9 mouse cellular contexts compared by ENCODE assay signal in genomic region chr9:118920798-118921515, GRCm38 (mm10). TPM values are rescaled to one million over a fixed set of nuclear protein-coding genes. Genes with fewer than 3 reads are reported as not detected.
A peak's percentile ranks its signal among the peaks of the same experiment; 100 is the strongest.
DNase-seq lines count a peak whose midpoint lies in the region; ATAC-seq and TF ChIP-seq lines count a peak whose summit lies in the region.
"Had no signal": no experiment of that assay in that cellular context is flagged by ENCODE, and none has a peak within 500 bp of the region (broad histone marks: within the 10 kb centered on the region; RNA-seq: fewer than 3 reads in every experiment).

No protein-coding gene starts in this region.

- no peak overlapping the region for H3K4me3 ChIP-seq in hindbrain, embryonic 11.5 days (ENCODE audit: low read depth, low read length)
- H3K4me3 ChIP-seq in hindbrain, embryonic 12.5 days = no peak overlapping the region
- no peak overlapping the region for H3K4me3 ChIP-seq in limb, embryonic 12.5 days (replicated peaks)
- H3K4me3 ChIP-seq in olfactory bulb, adult 2 months (ENCODE audit: insufficient read depth, low read depth, low read length) = no peak overlapping the region
- no peak overlapping the region for H3K4me3 ChIP-seq in thymus, adult 2 months (ENCODE audit: control insufficient read depth, insufficient read depth, low read length)
- H3K4me3 ChIP-seq: neural tube, embryonic 12.5 days had no signal

- peaks cover 2% of the 10 kb centered on the region; the same call in 1 of the 2 replicates for H3K27me3 ChIP-seq in hindbrain, embryonic 11.5 days (ENCODE audit: control insufficient read depth, insufficient read depth, low read length)
- peaks cover 10% of the 10 kb centered on the region for H3K27me3 ChIP-seq in hindbrain, embryonic 12.5 days
- no peaks in the 10 kb centered on the region for H3K27me3 ChIP-seq in limb, embryonic 12.5 days
- H3K27me3 ChIP-seq in thymus, adult 2 months (ENCODE audit: control insufficient read depth, insufficient read depth, low read length) = no peaks in the 10 kb centered on the region

- no peaks in the 10 kb centered on the region for H3K9me3 ChIP-seq in hindbrain, embryonic 11.5 days (ENCODE audit: control insufficient read depth, low read length)
- no peaks in the 10 kb centered on the region for H3K9me3 ChIP-seq in hindbrain, embryonic 12.5 days (replicated peaks)
- no peaks in the 10 kb centered on the region for H3K9me3 ChIP-seq in limb, embryonic 12.5 days
- H3K9me3 ChIP-seq: neural tube, embryonic 12.5 days had no signal

- H3K9ac ChIP-seq in hindbrain, embryonic 11.5 days (ENCODE audit: low read depth, low read length) = no peak overlapping the region
- H3K9ac ChIP-seq in hindbrain, embryonic 12.5 days = no peak overlapping the region
- no peak overlapping the region for H3K9ac ChIP-seq in limb, embryonic 12.5 days (replicated peaks)

- TF ChIP-seq CTCF in olfactory bulb, adult 2 months (IDR thresholded peaks at IDR 0.05; ENCODE audit: insufficient read depth, low read depth, low read length) = peak; percentile 89
- peak; percentile 95 for TF ChIP-seq CTCF in thymus, adult 2 months (IDR thresholded peaks at IDR 0.05; ENCODE audit: borderline replicate concordance, control insufficient read depth, extremely low read depth, insufficient read depth, low read length, poor library complexity)

- no peaks in the 10 kb centered on the region for H3K36me3 ChIP-seq in hindbrain, embryonic 11.5 days (ENCODE audit: control insufficient read depth, insufficient read depth, low read length)
- no peaks in the 10 kb centered on the region for H3K36me3 ChIP-seq in hindbrain, embryonic 12.5 days
- no peaks in the 10 kb centered on the region for H3K36me3 ChIP-seq in limb, embryonic 12.5 days
- H3K36me3 ChIP-seq in thymus, adult 2 months (ENCODE audit: control insufficient read depth, insufficient read depth, low read length) = no peaks in the 10 kb centered on the region
- H3K36me3 ChIP-seq: neural tube, embryonic 12.5 days had no signal

- H3K4me1 ChIP-seq in hindbrain, embryonic 11.5 days (replicated peaks; ENCODE audit: control insufficient read depth, insufficient read depth, low read length) = peaks cover 4% of the 10 kb centered on the region; the same call in 1 of the 2 replicates
- peaks cover 20% of the 10 kb centered on the region for H3K4me1 ChIP-seq in hindbrain, embryonic 12.5 days
- peaks cover 19% of the 10 kb centered on the region for H3K4me1 ChIP-seq in limb, embryonic 12.5 days (replicated peaks)
- H3K4me1 ChIP-seq in olfactory bulb, adult 2 months (ENCODE audit: control insufficient read depth, insufficient read depth, low read length) = peaks cover 21% of the 10 kb centered on the region
- H3K4me1 ChIP-seq in thymus, adult 2 months (replicated peaks; ENCODE audit: control insufficient read depth, insufficient read depth, low read length) = peaks cover 13% of the 10 kb centered on the region

- peak; percentile 25; the same call in 1 of the 2 replicates for ATAC-seq in hindbrain, embryonic 11.5 days (ENCODE audit: low FRiP score)
- no peak for ATAC-seq in hindbrain, embryonic 12.5 days (ENCODE audit: low FRiP score)
- peak; percentile 24; the same call in 1 of the 2 replicates for ATAC-seq in limb, embryonic 12.5 days (ENCODE audit: insufficient number of reproducible peaks, insufficient read depth, low FRiP score, low TSS enrichment, low read depth)

- no peak overlapping the region for H3K4me2 ChIP-seq in hindbrain, embryonic 11.5 days (replicated peaks; ENCODE audit: low read depth, low read length)
- H3K4me2 ChIP-seq in hindbrain, embryonic 12.5 days (replicated peaks) = no peak overlapping the region
- no peak overlapping the region for H3K4me2 ChIP-seq in limb, embryonic 12.5 days
- H3K4me2 ChIP-seq: neural tube, embryonic 12.5 days had no signal

- no peak overlapping the region for H3K27ac ChIP-seq in hindbrain, embryonic 11.5 days (ENCODE audit: low read depth, low read length)
- no peak overlapping the region for H3K27ac ChIP-seq in hindbrain, embryonic 12.5 days
- H3K27ac ChIP-seq in limb, embryonic 12.5 days = no peak overlapping the region
- no peak overlapping the region for H3K27ac ChIP-seq in olfactory bulb, adult 2 months (ENCODE audit: insufficient read depth, low read depth, low read length)
- no peak overlapping the region for H3K27ac ChIP-seq in thymus, adult 2 months (ENCODE audit: control insufficient read depth, insufficient read depth, low read length)
- H3K27ac ChIP-seq: neural tube, embryonic 12.5 days had no signal

- no peak for TF ChIP-seq POLR2A in olfactory bulb, adult 2 months (IDR thresholded peaks at IDR 0.05; ENCODE audit: insufficient read depth, low read depth, low read length)
- TF ChIP-seq POLR2A in thymus, adult 2 months (IDR thresholded peaks at IDR 0.05; ENCODE audit: control insufficient read depth, extremely low read depth, insufficient read depth, low read length, poor library complexity) = no peak

- DNase-seq in hindbrain, embryonic 11.5 days (ENCODE audit: low spot score) = peak; percentile 89
- peak; percentile 43 to 70 for DNase-seq in cerebellum, adult 18-20 months
- peak; percentile 75 to 78 for DNase-seq in frontal cortex, postnatal 25 days (ENCODE audit: low spot score in 2 of 2)
- peak; percentile 88 for DNase-seq in kidney, adult 9 months
- DNase-seq in thymus, adult 2 months = peak; percentile 77

- WGBS in hindbrain, embryonic 11.5 days = 50% methylated on average over 12 of the region's 12 CpGs
- 55% methylated on average over 12 of the region's 12 CpGs for WGBS in hindbrain, embryonic 12.5 days
- WGBS in limb, embryonic 12.5 days = 55% methylated on average over 12 of the region's 12 CpGs
- 35% methylated on average over 12 of the region's 12 CpGs for WGBS in olfactory bulb, adult 2 months
- 64% methylated on average over 12 of the region's 12 CpGs for WGBS in thymus, adult 2 months

RNA-seq across cellular contexts. Expression of gene Ctdspl, which starts 5.3 kb away (rescaled TPM):
- 8.1 TPM in 2 replicates for polyA plus RNA-seq in hindbrain, embryonic 11.5 days (2014; fragmentation: Nextera tagmentation; extraction: Ambion mirVana)
- polyA plus RNA-seq in hindbrain, embryonic 12.5 days (2016; fragmentation: Nextera tagmentation; extraction: Ambion mirVana) = 8.1 and 11.7 TPM in 2 replicates
- 19.2 and 19.9 TPM in 2 replicates for polyA plus RNA-seq in limb, embryonic 12.5 days (2016; fragmentation: Nextera tagmentation; extraction: Ambion mirVana)
- polyA plus RNA-seq in olfactory bulb, adult 2 months (2012; ENCODE audit: insufficient read depth, insufficient read length, low replicate concordance, missing spikeins) = not detected in 2 replicates
- polyA plus RNA-seq in thymus, adult 2 months (2012; rRNA removed) = 9.3 and 10.6 TPM in 2 replicates
